Mouse (Mus musculus) CH12.LX (cell line): ENCODE data around the gene Il18r1. TPM values are rescaled to one million over a fixed set of nuclear protein-coding genes. Genes with fewer than 3 reads are reported as not detected.

ENCODE experiments used
- DNase-seq: peaks from one replicate; pipeline ENCODE4 v3.0.0-alpha.2; 2013; ENCODE audit errors: extremely low read depth
- H3K27ac ChIP-seq: 2 replicates; pipeline ENCODE4 v1.5.1; 2012; ENCODE audit warnings: low read depth, mild to moderate bottlenecking, control low read depth, moderate library complexity; ENCODE audit not compliant: insufficient read depth
- H3K27me3 ChIP-seq: replicated peaks from 2 replicates; pipeline ENCODE3; 2012; ENCODE audit warnings: inconsistent platforms
- H3K36me3 ChIP-seq, 2 experiments: replicated peaks in 1 of 2; 2 replicates each; pipeline versions ENCODE3 to v1.6.1; 2012; ENCODE audit warnings: inconsistent platforms in 1 of 2, low read length in 1 of 2, mild to moderate bottlenecking in 1 of 2, mixed read lengths in 1 of 2, moderate library complexity in 1 of 2; ENCODE audit not compliant: control insufficient read depth in 1 of 2, insufficient read depth in 1 of 2
- H3K4me1 ChIP-seq, 2 experiments: 2 replicates each; pipeline ENCODE4 v1.6.1; 2012; ENCODE audit warnings: inconsistent platforms in 1 of 2, moderate library complexity in 1 of 2; ENCODE audit not compliant: insufficient read depth in 2 of 2, control insufficient read depth in 1 of 2
- H3K4me2 ChIP-seq: 2 replicates; pipeline ENCODE4 v1.6.1; 2012; ENCODE audit warnings: low read depth, mild to moderate bottlenecking, control low read depth; ENCODE audit not compliant: poor library complexity, insufficient read depth, severe bottlenecking
- H3K4me3 ChIP-seq, 3 experiments: fragments of 150-350 bp in 1 of 3; sonication (generic) in 1 of 3; replicated peaks in 1 of 3; 2 replicates each; pipeline versions ENCODE3 to v1.5.1; 2011 to 2012; ENCODE audit warnings: low read depth in 2 of 3, low read length in 2 of 3, mild to moderate bottlenecking in 2 of 3, moderate library complexity in 2 of 3, control low read depth in 1 of 3, improper control_type of control experiment in 1 of 3, inconsistent platforms in 1 of 3, mixed read lengths in 1 of 3; ENCODE audit not compliant: poor library complexity in 1 of 3
- H3K79me2 ChIP-seq: replicated peaks from 2 replicates; pipeline ENCODE4 v1.6.1; 2012; ENCODE audit warnings: mild to moderate bottlenecking, moderate library complexity; ENCODE audit not compliant: control insufficient read depth, poor library complexity, insufficient read depth, severe bottlenecking; ENCODE audit errors: extremely low read depth
- H3K9ac ChIP-seq: 2 replicates; pipeline ENCODE4 v1.6.1; 2012; ENCODE audit warnings: low read depth, mild to moderate bottlenecking, control low read depth, moderate library complexity; ENCODE audit not compliant: insufficient read depth
- H3K9me3 ChIP-seq: replicated peaks from 2 replicates; pipeline ENCODE3; 2012; ENCODE audit warnings: low read length, inconsistent platforms, mixed read lengths
- BHLHE40 ChIP-seq: IDR thresholded peaks from 2 replicates; pipeline ENCODE4 v1.6.1; 2011; ENCODE audit warnings: mild to moderate bottlenecking, low read depth, low read length, improper control_type of control experiment
- CHD1 ChIP-seq: IDR thresholded peaks from 2 replicates; pipeline ENCODE4 v1.6.1; 2012; ENCODE audit warnings: low read depth, low read length, improper control_type of control experiment, inconsistent platforms
- CTCF ChIP-seq, 2 experiments: IDR thresholded peaks in 1 of 2; conservative IDR thresholded peaks in 1 of 2; 2 replicates each; pipeline ENCODE4 v1.5.1; 2011 to 2012; ENCODE audit warnings: low read depth in 2 of 2, low read length in 2 of 2, improper control_type of control experiment in 1 of 2, inconsistent platforms in 1 of 2, mild to moderate bottlenecking in 1 of 2, moderate library complexity in 1 of 2
- ELF1 ChIP-seq: IDR thresholded peaks from 2 replicates; pipeline ENCODE4 v1.6.1; 2014; ENCODE audit warnings: low read depth, mild to moderate bottlenecking, inconsistent platforms, low read length, improper control_type of control experiment
- EP300 ChIP-seq: IDR thresholded peaks from 2 replicates; pipeline ENCODE4 v1.6.1; 2011; ENCODE audit warnings: low read length, improper control_type of control experiment
- ETS1 ChIP-seq: conservative IDR thresholded peaks from 2 replicates; pipeline ENCODE4 v1.6.1; 2012; ENCODE audit warnings: low read depth, mild to moderate bottlenecking, inconsistent platforms, low read length, improper control_type of control experiment, moderate library complexity
- IRF4 ChIP-seq: IDR thresholded peaks from 2 replicates; pipeline ENCODE4 v1.6.1; 2014; ENCODE audit warnings: low read depth, mild to moderate bottlenecking, inconsistent platforms, low read length, improper control_type of control experiment
- JUND ChIP-seq: conservative IDR thresholded peaks from 2 replicates; pipeline ENCODE4 v1.6.1; 2011; ENCODE audit warnings: low read depth, low read length, improper control_type of control experiment
- MAFK ChIP-seq: IDR thresholded peaks from 2 replicates; pipeline ENCODE4 v1.6.1; 2011; ENCODE audit warnings: low read length, improper control_type of control experiment; ENCODE audit not compliant: insufficient replicate concordance
- MXI1 ChIP-seq: IDR thresholded peaks from 2 replicates; pipeline ENCODE4 v1.6.1; 2011; ENCODE audit warnings: mild to moderate bottlenecking, low read depth, low read length, improper control_type of control experiment
- MYC ChIP-seq: IDR thresholded peaks from 2 replicates; pipeline ENCODE4 v1.6.1; 2011; ENCODE audit warnings: low read depth, mild to moderate bottlenecking, improper control_type of control experiment, low read length
- RCOR1 ChIP-seq: conservative IDR thresholded peaks from 2 replicates; pipeline ENCODE4 v1.6.1; 2012; ENCODE audit warnings: low read depth, mild to moderate bottlenecking, inconsistent platforms, low read length, improper control_type of control experiment
- SIN3A ChIP-seq: IDR thresholded peaks from 2 replicates; pipeline ENCODE4 v1.6.1; 2012; ENCODE audit warnings: low read length, improper control_type of control experiment, inconsistent platforms
- SMC3 ChIP-seq: IDR thresholded peaks from 2 replicates; pipeline ENCODE4 v1.6.1; 2011; ENCODE audit warnings: low read depth, low read length, improper control_type of control experiment
- TCF12 ChIP-seq: IDR thresholded peaks from 2 replicates; pipeline ENCODE4 v1.6.1; 2014; ENCODE audit warnings: low read depth, mild to moderate bottlenecking, inconsistent platforms, low read length, improper control_type of control experiment
- ZC3H11A ChIP-seq: IDR thresholded peaks from 2 replicates; pipeline ENCODE4 v1.6.1; 2012; ENCODE audit warnings: low read depth, mild to moderate bottlenecking, inconsistent platforms, low read length, improper control_type of control experiment
- ZMIZ1 ChIP-seq: IDR thresholded peaks from 2 replicates; pipeline ENCODE4 v1.6.1; 2012; ENCODE audit warnings: low read depth, mild to moderate bottlenecking, inconsistent platforms, low read length, improper control_type of control experiment
- ZNF384 ChIP-seq: IDR thresholded peaks from 2 replicates; pipeline ENCODE4 v1.6.1; 2012; ENCODE audit warnings: low read depth, low read length, improper control_type of control experiment, inconsistent platforms
- dilution Hi-C: fragments of 300-500 bp; cut with MboI; formaldehyde crosslinking; loops from 2 replicates; pipeline ENCODE4 v1.14.3; 2020; ENCODE audit warnings: low sequenced_read_pairs; ENCODE audit not compliant: extremely low pct_unique_long_range_greater_than_20kb, extremely low pct_ligation_motif_present
- in situ Hi-C: fragments of 300-500 bp; cut with MboI; formaldehyde crosslinking; loops from 3 replicates; pipeline ENCODE4 v1.14.3; 2019; ENCODE audit warnings: low sequenced_read_pairs, low pct_ligation_motif_present, low pct_unique_long_range_greater_than_20kb, mixed read lengths
- polyA plus RNA-seq: library from polyadenylated mRNA; unstranded; fragments of >175 nt; gene quantifications from 2 replicates; pipeline ENCODE4 v1.2.1, GENCODE M21; 2012; ENCODE audit warnings: low read depth; ENCODE audit not compliant: insufficient read length
- total RNA-seq, 2 experiments: library from RNA; depleted of rRNA; stranded (reverse); fragments of 300-350 nt in 1 of 2; fragments of >200 nt in 1 of 2; gene quantifications; 2 replicates each; pipeline ENCODE4 v1.2.3; 2012 to 2014

Gene Il18r1
- total and polyA plus RNA-seq, 3 experiments: 0.13 TPM; not detected in 2

GRCm38 (mm10) chr1:40516364-40516763 is 51.0 kb downstream of the Il18r1 start:
- no peak overlapping the region for H3K4me3 ChIP-seq

GRCm38 (mm10) chr1:40522918-40523317 is 57.6 kb downstream of the Il18r1 start:
- dilution Hi-C loops: no loop called here

More at GRCm38 (mm10) chr1:40516364-40516763, 51.0 kb downstream of the Il18r1 start:
- TF ChIP-seq CHD1 (no peak), ETS1 (0 out of 2 replicates have a peak, but pooled peaks have one; percentile 12), IRF4 (peak; percentile 27; the same call in 1 of the 2 replicates), ZC3H11A (no peak), MYC (no peak), SMC3 (no peak), TCF12 (no peak), SIN3A (no peak), EP300 (0 out of 2 replicates have a peak, but pooled peaks have one; percentile 22), BHLHE40 (no peak)
- Histone ChIP-seq H3K27ac (no peak overlapping the region), H3K4me2 (no peak overlapping the region; the same call in 1 of the 2 replicates), H3K36me3 (peaks cover 0 to 5% of the 10 kb centered on the region in 2 experiments), H3K9ac (no peak overlapping the region), H3K9me3 (peaks cover 5% of the 10 kb centered on the region), H3K79me2 (no peaks in the 10 kb centered on the region), H3K4me1 (peaks cover 0 to 27% of the 10 kb centered on the region in 2 experiments; a peak in 2 of 4 replicates), H3K27me3 (no peaks in the 10 kb centered on the region)
- peak; percentile 30 for DNase-seq
- in situ Hi-C loops (no loop called here), dilution Hi-C loops (no loop called here)

More at GRCm38 (mm10) chr1:40522918-40523317, 57.6 kb downstream of the Il18r1 start:
- Histone ChIP-seq H3K27ac (no peak overlapping the region), H3K9me3 (peaks cover 9% of the 10 kb centered on the region), H3K9ac (no peak overlapping the region), H3K4me3 (no peak overlapping the region), H3K4me1 (peaks cover 2 to 20% of the 10 kb centered on the region in 2 experiments; a peak in 2 of 4 replicates), H3K36me3 (peaks cover 0 to 25% of the 10 kb centered on the region in 2 experiments), H3K79me2 (no peaks in the 10 kb centered on the region), H3K27me3 (no peaks in the 10 kb centered on the region), H3K4me2 (no peak overlapping the region)
- DNase-seq: no peak
- in situ Hi-C loops: no loop called here
- TF ChIP-seq MXI1 (no peak), CHD1 (no peak), ZNF384 (no peak), CTCF (conservative IDR thresholded peaks at IDR 0.05 in 1 of 2, IDR thresholded peaks at IDR 0.05 in 1 of 2; ENCODE audit: low read depth in 2 of 2, low read length in 2 of 2) (no peak), JUND (no peak), MAFK (no peak), ETS1 (no peak), TCF12 (no peak), SMC3 (no peak), BHLHE40 (no peak), RCOR1 (no peak), ELF1 (no peak), ZMIZ1 (no peak), ZC3H11A (no peak)
